Mouse (Mus musculus): ENCODE measurements around the gene Rgl3. TPM values are rescaled to one million over a fixed set of nuclear protein-coding genes. Genes with fewer than 3 reads are reported as not detected.

The Rgl3 gene
- polyA plus RNA-seq, 1 experiment, result 7.0 TPM

GRCm38 (mm10) chr9:21934021-21934420 is 55.2 kb downstream of the Rgl3 start:
- Histone ChIP-seq H3ac (ENCODE audit: control insufficient read depth, insufficient read length, low read depth) (no peak overlapping the region), H3K36me3 (ENCODE audit: control insufficient read depth, insufficient read depth) (no peaks in the 10 kb centered on the region), H3K27me3 (ENCODE audit: control insufficient read depth, insufficient read depth, insufficient read length) (no peaks in the 10 kb centered on the region), H3K4me3 (ENCODE audit: insufficient read depth, poor library complexity, severe bottlenecking) (no peak overlapping the region), H3K79me2 (ENCODE audit: control insufficient read depth, insufficient read depth) (no peaks in the 10 kb centered on the region), H3K79me3 (ENCODE audit: low read depth) (no peaks in the 10 kb centered on the region)
- TF ChIP-seq MYOD1 (IDR thresholded peaks at IDR 0.05; ENCODE audit: control insufficient read depth, insufficient read length, low read depth), result no peak
- no peak for TF ChIP-seq CEBPB (IDR thresholded peaks at IDR 0.05; ENCODE audit: low read depth)
- no peak for TF ChIP-seq CTCF (IDR thresholded peaks at IDR 0.05; ENCODE audit: control insufficient read depth, insufficient read depth, insufficient read length)
- no peak for TF ChIP-seq FOSL1 (IDR thresholded peaks at IDR 0.05; ENCODE audit: insufficient read depth, low read length, poor library complexity, severe bottlenecking)
- TF ChIP-seq MAX (IDR thresholded peaks at IDR 0.05), result no peak
- TF ChIP-seq USF1 (IDR thresholded peaks at IDR 0.05; ENCODE audit: low read depth), result no peak
- no peak for TF ChIP-seq MYOG (IDR thresholded peaks at IDR 0.05; ENCODE audit: control insufficient read depth, extremely low read depth, insufficient read length)

- H3K79me3 ChIP-seq (ENCODE audit: low read depth), result no peaks in the 10 kb centered on the region
- H3K4me3 ChIP-seq (ENCODE audit: insufficient read depth, poor library complexity, severe bottlenecking), result no peak overlapping the region
- no peaks in the 10 kb centered on the region for H3K27me3 ChIP-seq (ENCODE audit: control insufficient read depth, insufficient read depth, insufficient read length)
- no peak overlapping the region for H3ac ChIP-seq (ENCODE audit: control insufficient read depth, insufficient read length, low read depth)
- H3K36me3 ChIP-seq (ENCODE audit: control insufficient read depth, insufficient read depth), result no peaks in the 10 kb centered on the region
- no peaks in the 10 kb centered on the region for H3K79me2 ChIP-seq (ENCODE audit: control insufficient read depth, insufficient read depth)
- TF ChIP-seq USF1 (IDR thresholded peaks at IDR 0.05; ENCODE audit: low read depth) (no peak), MAX (IDR thresholded peaks at IDR 0.05) (no peak), MYOG (IDR thresholded peaks at IDR 0.05; ENCODE audit: control insufficient read depth, extremely low read depth, insufficient read length) (no peak), MYOD1 (IDR thresholded peaks at IDR 0.05; ENCODE audit: control insufficient read depth, insufficient read length, low read depth) (no peak), CTCF (IDR thresholded peaks at IDR 0.05; ENCODE audit: control insufficient read depth, insufficient read depth, insufficient read length) (no peak), FOSL1 (IDR thresholded peaks at IDR 0.05; ENCODE audit: insufficient read depth, low read length, poor library complexity, severe bottlenecking) (no peak), CEBPB (IDR thresholded peaks at IDR 0.05; ENCODE audit: low read depth) (no peak)
Measured at GRCm38 (mm10) chr9:21932445-21933137, 56.7 kb downstream of the Rgl3 start.

GRCm38 (mm10) chr9:21932006-21932405 is 57.2 kb downstream of the Rgl3 start:
- Histone ChIP-seq H3K79me2 (ENCODE audit: control insufficient read depth, insufficient read depth) (no peaks in the 10 kb centered on the region), H3K4me3 (ENCODE audit: insufficient read depth, poor library complexity, severe bottlenecking) (no peak overlapping the region), H3K36me3 (ENCODE audit: control insufficient read depth, insufficient read depth) (no peaks in the 10 kb centered on the region), H3K79me3 (ENCODE audit: low read depth) (no peaks in the 10 kb centered on the region), H3ac (ENCODE audit: control insufficient read depth, insufficient read length, low read depth) (no peak overlapping the region), H3K27me3 (ENCODE audit: control insufficient read depth, insufficient read depth, insufficient read length) (no peaks in the 10 kb centered on the region)
- no peak for TF ChIP-seq MYOD1 (IDR thresholded peaks at IDR 0.05; ENCODE audit: control insufficient read depth, insufficient read length, low read depth)
- no peak for TF ChIP-seq FOSL1 (IDR thresholded peaks at IDR 0.05; ENCODE audit: insufficient read depth, low read length, poor library complexity, severe bottlenecking)
- TF ChIP-seq MYOG (IDR thresholded peaks at IDR 0.05; ENCODE audit: control insufficient read depth, extremely low read depth, insufficient read length), result no peak
- no peak for TF ChIP-seq CTCF (IDR thresholded peaks at IDR 0.05; ENCODE audit: control insufficient read depth, insufficient read depth, insufficient read length)
- TF ChIP-seq USF1 (IDR thresholded peaks at IDR 0.05; ENCODE audit: low read depth), result no peak
- TF ChIP-seq MAX (IDR thresholded peaks at IDR 0.05), result no peak
- TF ChIP-seq CEBPB (IDR thresholded peaks at IDR 0.05; ENCODE audit: low read depth), result no peak

- Histone ChIP-seq H3K79me3 (ENCODE audit: low read depth) (peaks cover 2% of the 10 kb centered on the region), H3K4me3 (ENCODE audit: insufficient read depth, poor library complexity, severe bottlenecking) (no peak overlapping the region), H3K27me3 (ENCODE audit: control insufficient read depth, insufficient read depth, insufficient read length) (no peaks in the 10 kb centered on the region), H3K36me3 (ENCODE audit: control insufficient read depth, insufficient read depth) (no peaks in the 10 kb centered on the region), H3K79me2 (ENCODE audit: control insufficient read depth, insufficient read depth) (peaks cover 16% of the 10 kb centered on the region), H3ac (ENCODE audit: control insufficient read depth, insufficient read length, low read depth) (no peak overlapping the region)
- TF ChIP-seq FOSL1 (IDR thresholded peaks at IDR 0.05; ENCODE audit: insufficient read depth, low read length, poor library complexity, severe bottlenecking), result no peak
- TF ChIP-seq MAX (IDR thresholded peaks at IDR 0.05), result no peak
- no peak for TF ChIP-seq CEBPB (IDR thresholded peaks at IDR 0.05; ENCODE audit: low read depth)
- TF ChIP-seq MYOD1 (IDR thresholded peaks at IDR 0.05; ENCODE audit: control insufficient read depth, insufficient read length, low read depth), result no peak
- TF ChIP-seq CTCF (IDR thresholded peaks at IDR 0.05; ENCODE audit: control insufficient read depth, insufficient read depth, insufficient read length), result no peak
- TF ChIP-seq USF1 (IDR thresholded peaks at IDR 0.05; ENCODE audit: low read depth), result no peak
- no peak for TF ChIP-seq MYOG (IDR thresholded peaks at IDR 0.05; ENCODE audit: control insufficient read depth, extremely low read depth, insufficient read length)
Measured at GRCm38 (mm10) chr9:21929208-21929607, 60.0 kb downstream of the Rgl3 start.

- TF ChIP-seq MYOD1 (IDR thresholded peaks at IDR 0.05; ENCODE audit: control insufficient read depth, insufficient read length, low read depth) (no peak), CTCF (IDR thresholded peaks at IDR 0.05; ENCODE audit: control insufficient read depth, insufficient read depth, insufficient read length) (no peak), MYOG (IDR thresholded peaks at IDR 0.05; ENCODE audit: control insufficient read depth, extremely low read depth, insufficient read length) (no peak), FOSL1 (IDR thresholded peaks at IDR 0.05; ENCODE audit: insufficient read depth, low read length, poor library complexity, severe bottlenecking) (no peak), USF1 (IDR thresholded peaks at IDR 0.05; ENCODE audit: low read depth) (no peak), MAX (IDR thresholded peaks at IDR 0.05) (no peak), CEBPB (IDR thresholded peaks at IDR 0.05; ENCODE audit: low read depth) (no peak)
- peak within 1 kb of the TSS; percentile 42 for H3K4me3 ChIP-seq (ENCODE audit: insufficient read depth, poor library complexity, severe bottlenecking)
- peaks cover 2% of the 10 kb centered on the region for H3K79me3 ChIP-seq (ENCODE audit: low read depth)
- H3K79me2 ChIP-seq (ENCODE audit: control insufficient read depth, insufficient read depth), result peaks cover 16% of the 10 kb centered on the region
- H3K27me3 ChIP-seq (ENCODE audit: control insufficient read depth, insufficient read depth, insufficient read length), result no peaks in the 10 kb centered on the region
- H3ac ChIP-seq (ENCODE audit: control insufficient read depth, insufficient read length, low read depth), result peak within 1 kb of the TSS; percentile 53
- H3K36me3 ChIP-seq (ENCODE audit: control insufficient read depth, insufficient read depth), result no peaks in the 10 kb centered on the region
Measured at GRCm38 (mm10) chr9:21927208-21927753, 62.0 kb downstream of the Rgl3 start, which contains the start of the genes Ccdc159 and Tmem205. TSS of gene Ccdc159 (plus strand) at chr9:21927471. TSS of gene Tmem205 (minus strand) at chr9:21927556.

All from C2C12 (cell line).